Mouse (Mus musculus): ENCODE measurements around the gene Snx20.

DNA sequence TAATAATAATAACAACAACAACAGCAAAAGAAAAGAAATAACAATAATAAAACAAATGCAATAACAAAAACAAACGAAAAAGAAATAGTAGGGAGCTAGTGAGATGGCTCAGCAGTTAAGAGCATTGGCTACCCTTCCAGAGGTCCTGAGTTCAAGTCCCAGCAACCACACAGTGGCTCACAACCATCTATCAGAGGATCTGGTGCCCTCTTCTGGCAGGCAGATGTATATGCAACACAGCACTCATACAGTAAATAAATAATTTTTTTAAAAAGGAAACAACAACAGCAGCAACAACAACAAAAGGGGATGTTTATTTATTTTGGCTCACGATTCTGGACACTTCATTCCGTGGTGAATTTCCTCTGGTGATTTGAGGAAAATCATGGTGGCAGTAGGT lies 16.4 kb downstream of the Snx20 start:
- TF ChIP-seq HCFC1 (IDR thresholded peaks at IDR 0.05; ENCODE audit: borderline replicate concordance, insufficient read depth, low read length) (no peak), CHD2 (IDR thresholded peaks at IDR 0.05; ENCODE audit: low read depth, low read length) (no peak), MAFK (IDR thresholded peaks at IDR 0.05; ENCODE audit: insufficient read depth, low read depth, low read length) (no peak)

Measured in ES-E14 (cell line).